Mouse (Mus musculus) spleen, adult 18-20 months (tissue): Measurements from ENCODE around the gene Klhdc7b.

Experiments used
- DNase-seq, 2 experiments: peaks; one replicate each; pipeline ENCODE4 v3.0.0; 2022; ENCODE audit warnings: mixed read lengths in 2 of 2

Klhdc7b gene

GRCm38 (mm10) chr15:89376040-89376439, 8.7 kb upstream of the Klhdc7b start:
- DNase-seq = no peak

DNA sequence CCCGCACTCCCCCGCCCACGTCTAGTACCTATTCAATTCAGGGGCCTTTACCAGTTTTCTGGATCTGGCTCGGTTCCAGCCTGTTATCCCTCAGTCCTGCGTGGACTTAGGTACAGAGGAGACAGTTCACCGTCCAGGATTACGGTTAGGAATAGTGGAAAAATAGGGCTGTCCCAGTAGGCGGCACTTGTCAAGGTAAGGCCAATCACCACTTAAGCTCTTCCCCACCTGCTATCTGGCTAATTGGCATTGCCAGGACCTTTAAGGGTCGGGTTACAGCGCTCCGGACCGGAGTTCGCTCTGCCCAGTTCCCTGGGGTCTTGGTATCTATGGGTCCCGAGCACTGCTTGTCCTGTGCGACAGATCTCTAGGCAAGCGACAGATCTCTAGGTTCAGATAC, 7.8 kb upstream of the Klhdc7b start, which contains the start of gene Tymp:
Gene Tymp, minus strand, starts transcription at position 83 of the 400 bp plus-strand sequence.
- no peak for DNase-seq

DNA sequence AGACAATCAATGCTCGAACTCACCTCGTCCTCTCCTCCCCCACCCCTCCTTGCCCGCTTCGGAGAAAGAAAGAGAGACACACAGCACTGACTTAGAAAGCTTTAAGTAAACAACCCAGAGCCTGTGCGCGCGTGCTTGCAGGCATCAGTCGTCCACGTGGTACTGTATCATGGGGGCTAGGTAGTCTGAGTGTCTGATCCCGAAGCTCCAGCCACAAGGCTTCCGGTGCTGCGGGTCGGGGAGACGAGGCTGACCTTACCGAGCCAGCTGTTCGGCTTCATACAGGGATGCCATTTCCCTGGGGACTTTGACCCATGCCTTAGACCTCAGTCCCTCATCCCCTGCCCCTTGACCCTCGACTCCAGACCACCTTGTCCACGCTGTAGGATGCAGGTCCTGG, 7.4 kb upstream of the Klhdc7b start:
- DNase-seq = no peak

GRCm38 (mm10) chr15:89377938-89378828, 6.5 kb upstream of the Klhdc7b start:
- no peak for DNase-seq

- no peak for DNase-seq
Measured at GRCm38 (mm10) chr15:89378831-89379401, 5.8 kb upstream of the Klhdc7b start, which contains the start of gene Odf3b. TSS of gene Odf3b (minus strand) at chr15:89379282.

DNA sequence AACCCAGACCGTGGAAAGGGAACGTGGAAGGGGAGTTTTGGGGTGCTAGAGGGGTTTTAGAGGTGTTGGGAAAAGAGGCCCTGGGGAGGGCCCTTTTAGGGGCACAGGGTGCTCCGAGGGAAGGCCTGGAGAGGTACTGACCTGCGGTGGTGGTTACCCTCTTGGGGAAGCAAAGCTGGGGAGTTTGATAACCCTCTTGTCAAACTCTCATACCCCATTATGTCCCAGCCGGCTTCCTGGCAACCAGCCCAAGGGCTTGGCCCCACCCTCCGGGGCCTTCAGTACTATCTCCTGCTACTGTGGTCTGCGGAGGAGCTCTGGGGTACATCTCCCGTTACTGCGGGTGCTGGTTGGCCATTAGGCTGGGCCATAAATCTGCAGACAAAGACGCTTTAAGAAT, 5.3 kb upstream of the Klhdc7b start:
- DNase-seq = no peak

- no peak for DNase-seq
Measured at GRCm38 (mm10) chr15:89387127-89387526, 2.4 kb downstream of the Klhdc7b start.

DNA sequence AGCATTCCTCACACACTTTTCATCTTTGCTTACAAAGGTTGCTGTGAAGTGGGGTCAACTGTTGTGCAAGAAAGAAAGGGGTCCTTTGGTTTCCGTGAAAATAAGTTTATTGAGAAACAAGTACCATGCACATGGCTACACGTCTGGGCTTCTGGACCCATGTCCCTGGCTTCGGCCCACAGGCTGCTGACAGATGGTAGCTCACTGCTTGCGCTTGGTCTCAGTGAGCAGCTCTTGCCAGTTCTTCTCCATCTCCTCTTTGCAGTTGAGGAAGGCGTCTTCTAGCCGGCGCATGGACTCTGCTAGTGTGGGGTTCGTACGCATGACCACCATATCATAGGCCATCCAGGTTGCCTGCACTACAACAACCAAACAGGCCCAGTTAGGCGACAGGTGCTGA, 5.4 kb downstream of the Klhdc7b start:
- no peak for DNase-seq

DNA sequence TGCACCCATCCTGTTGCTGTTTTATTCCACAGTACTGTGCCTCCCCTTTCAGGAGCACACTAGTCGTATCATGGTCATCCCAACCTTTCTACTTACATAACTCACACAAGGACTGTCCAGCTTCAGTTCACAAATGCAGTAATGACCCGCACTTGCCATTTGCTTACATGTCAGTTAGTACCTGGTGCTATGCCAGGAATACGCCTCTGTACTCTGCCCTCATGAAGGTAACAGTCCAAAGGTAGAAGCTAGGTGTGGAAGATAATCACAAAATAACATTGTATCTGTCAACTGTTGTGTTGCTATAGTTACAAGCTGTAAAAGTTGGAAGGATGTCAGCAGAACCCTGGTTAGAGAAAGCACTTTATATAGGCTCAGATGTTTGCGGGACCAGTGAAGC, 12.2 kb downstream of the Klhdc7b start:
- no peak for DNase-seq

- no peak for DNase-seq
Measured at GRCm38 (mm10) chr15:89398146-89398545, 13.4 kb downstream of the Klhdc7b start.

DNA sequence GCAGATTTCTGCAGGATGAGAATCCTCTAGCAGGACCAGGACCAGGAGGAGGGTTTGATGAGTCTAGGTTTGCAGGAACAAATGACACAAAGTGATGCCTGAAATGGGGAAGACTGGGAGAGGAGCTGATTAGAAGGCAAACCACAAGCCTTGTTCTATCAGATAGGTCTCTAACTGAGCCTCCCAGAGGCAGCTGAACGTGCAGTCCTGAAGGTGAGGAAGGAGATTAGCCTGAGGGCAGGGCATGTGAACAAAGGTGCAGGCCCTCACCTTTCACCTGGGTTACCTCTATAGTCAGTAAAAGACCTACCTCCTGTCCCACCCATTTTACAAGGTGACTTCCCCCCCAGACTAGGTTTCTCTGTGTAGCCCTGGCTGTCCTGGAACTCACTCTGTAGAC, 15.0 kb downstream of the Klhdc7b start:
- DNase-seq = no peak

- DNase-seq = no peak
Measured at GRCm38 (mm10) chr15:89402471-89402870, 17.8 kb downstream of the Klhdc7b start.

- DNase-seq = no peak
Measured at GRCm38 (mm10) chr15:89404831-89405623, 20.3 kb downstream of the Klhdc7b start.

DNA sequence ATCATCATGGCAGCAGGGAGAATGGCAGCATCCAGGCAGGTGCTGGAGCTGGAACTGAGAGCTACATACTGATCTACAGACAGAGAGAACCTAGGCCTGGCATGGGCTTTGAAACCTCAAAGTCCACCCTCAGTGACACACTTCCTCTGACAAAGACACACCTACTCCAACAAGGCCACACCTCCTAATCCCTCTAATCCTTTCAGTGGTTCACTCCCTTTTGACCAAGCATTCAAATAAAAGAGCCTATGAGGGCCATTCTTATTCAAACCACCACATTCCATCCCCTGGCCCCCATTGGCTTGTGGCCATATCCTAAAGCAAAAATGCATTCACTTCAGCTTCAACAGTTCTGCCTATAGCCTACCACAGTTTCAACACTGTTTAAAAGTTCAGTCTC, 22.0 kb downstream of the Klhdc7b start:
- DNase-seq = no peak

DNA sequence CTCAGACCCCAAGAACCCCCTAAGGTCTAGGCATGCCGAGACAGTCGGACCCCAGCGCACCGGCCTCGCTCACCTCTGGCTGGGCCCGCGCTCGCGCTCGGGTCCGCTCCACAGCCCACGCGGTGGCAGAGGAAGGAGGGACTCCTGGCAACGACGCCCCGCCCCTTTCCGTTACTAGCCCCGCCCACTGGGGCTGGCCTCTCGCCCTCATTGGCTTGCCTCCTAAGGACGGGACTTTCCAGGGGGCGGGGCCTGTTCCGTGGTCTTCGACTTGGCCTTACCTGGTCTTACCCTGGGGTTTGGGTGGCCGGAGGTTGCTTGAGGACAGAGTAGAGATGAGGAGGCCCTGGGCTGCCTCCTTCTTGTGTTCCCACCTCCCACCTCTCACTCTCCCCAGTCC, 25.4 kb downstream of the Klhdc7b start, which contains the start of gene Syce3:
Gene Syce3, minus strand, starts transcription at position 386 of the 400 bp plus-strand sequence.
- no peak for DNase-seq

GRCm38 (mm10) chr15:89415282-89415681, 30.6 kb downstream of the Klhdc7b start:
- no peak for DNase-seq

DNA sequence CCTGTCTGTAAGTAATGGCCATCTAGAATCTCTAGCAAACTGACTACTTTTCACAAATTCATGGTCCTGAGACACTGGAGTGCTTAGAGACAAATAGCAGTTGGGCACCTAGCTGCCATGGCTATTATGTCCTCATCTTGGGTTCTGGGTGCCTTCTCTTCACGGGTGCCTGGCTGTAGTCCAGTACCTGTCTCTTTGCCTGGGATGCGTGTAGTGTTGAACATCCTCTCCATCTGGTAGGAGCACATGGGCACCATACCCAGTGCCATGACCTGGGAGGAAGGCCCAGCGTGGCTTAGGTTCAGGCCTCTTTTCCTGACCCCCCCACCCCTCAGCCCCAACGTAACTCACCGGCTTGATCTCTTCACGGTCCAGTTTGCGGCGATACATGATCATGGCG, 37.2 kb downstream of the Klhdc7b start:
- no peak for DNase-seq

- DNase-seq = no peak
Measured at GRCm38 (mm10) chr15:89424621-89425020, 39.9 kb downstream of the Klhdc7b start.

DNA sequence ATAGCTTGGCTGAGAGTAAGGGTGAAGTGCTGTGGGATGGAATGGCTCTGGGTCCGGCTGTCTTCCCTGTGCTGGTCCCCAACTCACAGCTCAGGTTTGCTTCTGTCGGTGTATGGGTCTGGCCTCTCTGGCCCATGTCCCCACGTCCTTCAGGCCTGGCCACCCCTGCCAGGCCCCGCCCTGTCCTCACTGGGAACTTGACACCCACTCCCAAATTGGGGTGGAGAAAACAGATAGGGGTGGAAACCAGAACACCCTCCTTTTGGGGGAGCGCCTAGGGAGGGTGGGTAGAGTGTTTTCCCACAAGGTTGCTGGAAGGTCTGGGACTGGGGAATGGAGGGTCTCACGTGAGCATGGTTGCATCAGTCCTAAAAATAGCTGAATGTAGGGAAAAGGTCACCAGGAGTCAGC, 41.0 kb downstream of the Klhdc7b start, which contains the start of gene Cpt1b:
Gene Cpt1b, minus strand, starts transcription at position 153 of the 411 bp plus-strand sequence.
- DNase-seq = no peak

DNA sequence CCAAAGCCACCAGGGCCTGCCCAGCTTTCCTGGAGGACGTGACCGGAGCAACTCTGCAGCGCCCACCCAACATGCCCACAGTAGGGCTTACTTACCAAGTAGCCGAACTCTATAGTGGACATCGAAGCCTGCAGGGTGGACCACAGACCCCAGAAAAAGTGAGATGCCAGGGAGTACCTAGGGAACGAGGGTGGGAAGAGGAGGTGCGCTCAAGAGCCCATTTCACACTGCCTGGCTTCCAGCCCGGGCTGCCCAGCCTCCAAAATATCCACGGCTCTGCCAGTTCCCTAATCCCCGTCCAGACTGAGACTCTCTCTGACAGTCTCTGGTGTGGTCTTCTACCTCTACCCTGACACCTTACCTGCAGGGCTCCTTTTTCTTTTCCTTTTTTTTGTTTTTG, 42.0 kb downstream of the Klhdc7b start:
- no peak for DNase-seq

DNA sequence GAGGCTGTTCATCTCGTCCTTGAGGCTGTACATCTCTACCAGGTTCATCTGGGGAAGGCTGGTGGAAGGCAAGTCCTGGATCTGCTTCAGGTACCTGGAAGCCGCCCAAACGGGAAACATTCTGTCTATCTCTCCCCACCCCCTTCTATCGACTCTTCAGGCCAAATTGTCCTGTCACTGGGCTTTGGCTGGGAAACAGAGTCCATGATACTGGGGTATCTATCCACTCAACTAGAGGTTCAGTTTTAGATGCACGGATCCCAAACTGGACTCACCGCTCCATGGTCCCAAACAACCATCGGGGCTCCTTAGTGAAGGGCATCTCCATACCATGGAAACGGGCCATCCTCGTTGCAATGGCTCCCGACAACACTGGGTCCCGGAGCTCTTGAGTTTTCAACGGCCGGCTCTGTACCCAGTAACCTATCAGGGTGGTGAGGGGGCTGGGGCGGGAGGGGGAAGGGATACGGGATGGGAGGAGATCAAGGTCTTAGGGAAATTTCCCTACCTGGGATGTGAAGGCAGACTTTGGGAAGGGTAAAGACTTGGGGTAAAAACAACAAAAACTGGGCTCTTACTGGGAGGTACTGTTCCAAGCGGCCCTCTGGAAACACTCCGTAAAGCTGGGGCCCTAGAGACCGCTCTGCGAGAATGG, 43.5 kb downstream of the Klhdc7b start:
- no peak for DNase-seq

- DNase-seq = no peak
Measured at GRCm38 (mm10) chr15:89428821-89429351, 44.2 kb downstream of the Klhdc7b start.
